Mouse (Mus musculus): ENCODE results near the gene Acvr2a. TPM values are rescaled to one million over a fixed set of nuclear protein-coding genes. Genes with fewer than 3 reads are reported as not detected.

The Acvr2a gene
- polyA plus RNA-seq (2015; fragmentation: Nextera tagmentation; extraction: Ambion mirVana): 9.5 and 10.9 TPM in 2 replicates

GRCm38 (mm10) chr2:48813371-48814222 lies at the start of gene Acvr2a:
Gene Acvr2a, plus strand, starts transcription at chr2:48814109.

GRCm38 (mm10) chr2:48948841-48949584 lies 135.1 kb downstream of the Acvr2a start, which contains the start of gene Mbd5:
Gene Mbd5, plus strand, starts transcription at chr2:48949508.

GRCm38 (mm10) chr2:48950252-48950315 lies 136.2 kb downstream of the Acvr2a start, which contains the start of gene Orc4:
Gene Orc4, minus strand, starts transcription at chr2:48950277.

Other genes starting within 250 kb of the Acvr2a start
- 10.8 and 11.9 TPM in 2 replicates for gene Mbd5, start 135.4 kb downstream of the Acvr2a start, polyA plus RNA-seq (2015; fragmentation: Nextera tagmentation; extraction: Ambion mirVana)
- 36.4 and 41.7 TPM in 2 replicates for gene Orc4, start 136.2 kb downstream of the Acvr2a start, polyA plus RNA-seq (2015; fragmentation: Nextera tagmentation; extraction: Ambion mirVana)

Data from skeletal muscle tissue, postnatal 0 days (tissue).